ENCODE assay signal across 10 mouse cellular contexts in the genomic region with DNA sequence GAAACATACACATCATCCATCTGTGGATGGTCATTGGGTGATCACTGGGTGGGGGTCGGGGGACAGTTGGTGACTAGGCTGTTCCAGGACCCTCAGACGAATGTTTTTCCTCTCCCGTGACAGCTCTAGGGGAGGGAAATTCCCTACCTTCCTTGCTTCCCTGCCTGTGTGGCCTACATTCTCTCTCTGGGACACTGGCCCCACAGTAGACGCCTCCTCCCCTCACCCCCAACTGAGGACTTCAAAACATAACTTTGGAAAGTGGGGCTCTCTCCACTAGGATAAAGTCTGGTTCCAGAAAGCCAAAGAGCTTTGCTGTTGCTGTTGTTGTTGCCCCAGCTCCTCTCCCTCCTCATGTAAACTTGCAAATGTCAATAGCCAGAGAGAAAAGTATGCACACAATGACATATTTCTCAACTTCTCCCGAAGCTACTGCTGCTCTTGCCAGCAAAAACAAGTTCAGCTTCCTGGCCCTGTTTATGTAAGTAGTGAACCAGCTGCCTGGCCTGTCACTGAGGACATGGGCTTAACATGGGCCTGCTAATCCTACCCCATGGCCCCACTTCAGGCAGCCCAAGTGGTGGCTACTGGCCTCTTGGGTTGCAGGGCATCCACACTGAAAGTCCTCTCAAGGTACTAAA. TPM values are rescaled to one million over a fixed set of nuclear protein-coding genes. Genes with fewer than 3 reads are reported as not detected.
DNase-seq lines count a peak whose midpoint lies in the region; ATAC-seq lines count a peak whose summit lies in the region.
"Had no signal": no experiment of that assay in that cellular context is flagged by ENCODE, and none has a peak within 500 bp of the region (broad histone marks: within the 10 kb centered on the region; RNA-seq: fewer than 3 reads in every experiment).

No protein-coding gene starts in this region.

- 0 out of 2 replicates have a peak overlapping the region, but pooled peaks have one; percentile 27 for H3K27ac ChIP-seq in intestine, embryonic 15.5 days
- H3K27ac ChIP-seq: hindbrain, embryonic 12.5 days had no signal

- peak; percentile 27 for DNase-seq in CD4-positive, CD25-positive, alpha-beta regulatory T cell, adult 2 months (ENCODE audit: low read depth, low spot score)
- DNase-seq in 3134 (ENCODE audit: extremely low read depth, insufficient read length, low spot score), result peak; percentile 45
- peak; percentile 42 to 55 for DNase-seq in kidney, postnatal 4 days
- no peak for DNase-seq in frontal cortex, adult 2 months (ENCODE audit: extremely low spot score in 1 of 2, low spot score in 1 of 2)
- no peak for DNase-seq in B cell, adult 2 months
- DNase-seq in layer of hippocampus, postnatal 10 days (ENCODE audit: low spot score in 2 of 2), result no peak

- ATAC-seq in CD4-positive, CD25-positive, alpha-beta regulatory T cell, adult 4 months, result no peak
- no peak for ATAC-seq in intestine, embryonic 15.5 days
- ATAC-seq: Patski had no signal

- H3K36me3 ChIP-seq in intestine, embryonic 15.5 days, result no peaks in the 10 kb centered on the region
- H3K36me3 ChIP-seq: hindbrain, embryonic 12.5 days had no signal

- WGBS in intestine, embryonic 15.5 days, result 60% methylated on average over 5 of the region's 5 CpGs

- no peak overlapping the region for H3K4me3 ChIP-seq in intestine, embryonic 15.5 days (replicated peaks)
- H3K4me3 ChIP-seq: hindbrain, embryonic 12.5 days had no signal

- 0 out of 2 replicates have a peak, but pooled peaks cover 4% of the 10 kb centered on the region for H3K4me1 ChIP-seq in intestine, embryonic 15.5 days (replicated peaks)

- H3K4me2 ChIP-seq in intestine, embryonic 15.5 days (replicated peaks), result no peak overlapping the region
- H3K4me2 ChIP-seq: hindbrain, embryonic 12.5 days had no signal

- H3K27me3 ChIP-seq in intestine, embryonic 15.5 days (replicated peaks), result no peaks in the 10 kb centered on the region
- H3K27me3 ChIP-seq: hindbrain, embryonic 12.5 days; Patski had no signal

- H3K9me3 ChIP-seq in intestine, embryonic 15.5 days, result no peaks in the 10 kb centered on the region
- H3K9me3 ChIP-seq: hindbrain, embryonic 12.5 days had no signal

- no peak overlapping the region for H3K9ac ChIP-seq in intestine, embryonic 15.5 days
- H3K9ac ChIP-seq: hindbrain, embryonic 12.5 days had no signal

RNA-seq across cellular contexts. Expression of a gene that starts 14.0 kb away (rescaled TPM):
- polyA plus RNA-seq in CD4-positive, CD25-positive, alpha-beta regulatory T cell, adult 4 months (2017; shearing (Covaris generic)), result 10 to 100 TPM; 18.3 to 20.4 TPM
- polyA plus RNA-seq in intestine, embryonic 15.5 days (2015; fragmentation: Nextera tagmentation; extraction: Ambion mirVana), result 2.3 and 2.8 TPM in 2 replicates
- polyA plus RNA-seq in frontal cortex, adult 2 months (2012; rRNA removed), result 1.7 and 2.3 TPM in 2 replicates
- 1 to 10 TPM; 4.2 to 4.7 TPM for total RNA-seq in layer of hippocampus, postnatal 10 days (2021)

Comparison
In these comparisons a context has a peak if more than half of its experiments do, and no peak if none do; other contexts are left out.
1. DNase-seq: peak in CD4-positive, CD25-positive, alpha-beta regulatory T cell, adult 2 months (single experiment), 3134 (single experiment) and kidney, postnatal 4 days (2 of 2); none in frontal cortex, adult 2 months (0 of 2), B cell, adult 2 months (0 of 2) and layer of hippocampus, postnatal 10 days (0 of 2).